Mouse (Mus musculus): Measurements from ENCODE around the gene Ccr9. TPM values are rescaled to one million over a fixed set of nuclear protein-coding genes. Genes with fewer than 3 reads are reported as not detected.
"Not testable (repeated sequence)": the region's sequence is repeated elsewhere in the genome, so short reads cannot be mapped to it uniquely, and the experiment has no call there.

Ccr9 gene
- polyA plus RNA-seq, 1 experiment from 2014 or later, result 0.16 TPM

GRCm38 (mm10) chr9:123716301-123716700, 38.1 kb downstream of the Ccr9 start:
- no peaks in the 10 kb centered on the region for H3K9me3 ChIP-seq (replicated peaks)
- no peak overlapping the region for H3K27ac ChIP-seq (replicated peaks)
- H3K27me3 ChIP-seq, result peaks cover 6% of the 10 kb centered on the region; the same call in 1 of the 2 replicates
- ATAC-seq (ENCODE audit: insufficient read depth), result no peak
- H3K36me3 ChIP-seq (replicated peaks), result peaks cover 3% of the 10 kb centered on the region; the same call in 1 of the 2 replicates
- peak overlapping the region; percentile 89 for H3K4me2 ChIP-seq
- 57% methylated on average over 3 of the region's 3 CpGs for WGBS (ENCODE audit: insufficient replicate concordance)
- H3K4me3 ChIP-seq (replicated peaks), result peak overlapping the region; percentile 89; the same call in 1 of the 2 replicates
- H3K4me1 ChIP-seq (replicated peaks), result peaks cover 12% of the 10 kb centered on the region
- no peak overlapping the region; the same call in 1 of the 2 replicates for H3K9ac ChIP-seq

GRCm38 (mm10) chr9:123717186-123718008, 39.2 kb downstream of the Ccr9 start, which contains the start of gene Lztfl1:
Gene Lztfl1, minus strand, starts transcription at chr9:123717697.
- Histone ChIP-seq H3K36me3 (replicated peaks) (no peaks in the 10 kb centered on the region), H3K9me3 (replicated peaks) (no peaks in the 10 kb centered on the region), H3K9ac (peak within 1 kb of the TSS; percentile 78), H3K27ac (replicated peaks) (peak within 1 kb of the TSS; percentile 86), H3K4me3 (replicated peaks) (peak within 1 kb of the TSS; percentile 89), H3K27me3 (peaks cover 9% of the 10 kb centered on the region; the same call in 1 of the 2 replicates), H3K4me1 (replicated peaks) (peaks cover 12% of the 10 kb centered on the region), H3K4me2 (peak within 1 kb of the TSS; percentile 89)
- WGBS (ENCODE audit: insufficient replicate concordance), result under 1% methylated on average over 54 of the region's 55 CpGs
- peak; percentile 99 for ATAC-seq (ENCODE audit: insufficient read depth)

- peaks cover 16% of the 10 kb centered on the region; the same call in 1 of the 2 replicates for H3K27me3 ChIP-seq
- H3K27ac ChIP-seq (replicated peaks), result no peak overlapping the region
- no peaks in the 10 kb centered on the region for H3K36me3 ChIP-seq (replicated peaks)
- H3K9ac ChIP-seq, result no peak overlapping the region
- no peak overlapping the region for H3K4me3 ChIP-seq (replicated peaks)
- H3K9me3 ChIP-seq (replicated peaks), result no peaks in the 10 kb centered on the region
- no peak for ATAC-seq (ENCODE audit: insufficient read depth)
- H3K4me1 ChIP-seq (replicated peaks), result peaks cover 2% of the 10 kb centered on the region
- WGBS (ENCODE audit: insufficient replicate concordance), result 46% methylated on average over 2 of the region's 2 CpGs
- no peak overlapping the region for H3K4me2 ChIP-seq
These were observed 44.7 kb downstream of the Ccr9 start for GRCm38 (mm10) chr9:123722737-123723493.

GRCm38 (mm10) chr9:123731271-123731670, 53.0 kb downstream of the Ccr9 start:
- H3K27ac ChIP-seq (replicated peaks), result no peak overlapping the region
- WGBS (ENCODE audit: insufficient replicate concordance), result 55% methylated on average over 3 of the region's 3 CpGs

GRCm38 (mm10) chr9:123734133-123734532, 55.9 kb downstream of the Ccr9 start:
- Histone ChIP-seq H3K27ac (replicated peaks) (no peak overlapping the region), H3K27me3 (no peaks in the 10 kb centered on the region), H3K4me3 (replicated peaks) (no peak overlapping the region), H3K36me3 (replicated peaks) (no peaks in the 10 kb centered on the region), H3K9me3 (replicated peaks) (no peaks in the 10 kb centered on the region), H3K4me1 (replicated peaks) (no peaks in the 10 kb centered on the region), H3K4me2 (no peak overlapping the region), H3K9ac (no peak overlapping the region)
- 54% methylated on average over 3 of the region's 3 CpGs for WGBS (ENCODE audit: insufficient replicate concordance)
- no peak for ATAC-seq (ENCODE audit: insufficient read depth)

More at GRCm38 (mm10) chr9:123731271-123731670, 53.0 kb downstream of the Ccr9 start:
- Histone ChIP-seq H3K4me2 (no peak overlapping the region), H3K36me3 (replicated peaks) (no peaks in the 10 kb centered on the region), H3K4me1 (replicated peaks) (no peaks in the 10 kb centered on the region), H3K27me3 (0 out of 2 replicates have a peak, but pooled peaks cover 4% of the 10 kb centered on the region), H3K9me3 (replicated peaks) (no peaks in the 10 kb centered on the region), H3K9ac (no peak overlapping the region), H3K4me3 (replicated peaks) (no peak overlapping the region)
- no peak for ATAC-seq (ENCODE audit: insufficient read depth)

- no peak overlapping the region for H3K27ac ChIP-seq (replicated peaks)
- H3K4me3 ChIP-seq (replicated peaks), result no peak overlapping the region
- H3K4me1 ChIP-seq (replicated peaks), result no peaks in the 10 kb centered on the region
- H3K4me2 ChIP-seq, result no peak overlapping the region
- H3K9me3 ChIP-seq (replicated peaks), result no peaks in the 10 kb centered on the region
- WGBS (ENCODE audit: insufficient replicate concordance), result 72% methylated on average over 4 of the region's 4 CpGs
- H3K36me3 ChIP-seq (replicated peaks), result no peaks in the 10 kb centered on the region
- no peak overlapping the region for H3K9ac ChIP-seq
- no peak for ATAC-seq (ENCODE audit: insufficient read depth)
- H3K27me3 ChIP-seq, result no peaks in the 10 kb centered on the region
These were observed 62.6 kb downstream of the Ccr9 start for GRCm38 (mm10) chr9:123740799-123741198.

GRCm38 (mm10) chr9:123749687-123750086, 71.4 kb downstream of the Ccr9 start:
- H3K27me3 ChIP-seq; H3K27ac ChIP-seq (replicated peaks); H3K36me3 ChIP-seq (replicated peaks); H3K4me3 ChIP-seq (replicated peaks); H3K9me3 ChIP-seq (replicated peaks); H3K4me1 ChIP-seq (replicated peaks); H3K9ac ChIP-seq; H3K4me2 ChIP-seq; ATAC-seq (ENCODE audit: insufficient read depth): not testable (repeated sequence)
- 75% methylated on average over 8 of the region's 8 CpGs for WGBS (ENCODE audit: insufficient replicate concordance)

- no peak overlapping the region for H3K27ac ChIP-seq (replicated peaks)
- WGBS (ENCODE audit: insufficient replicate concordance), result 53% methylated on average over 4 of the region's 4 CpGs
- no peaks in the 10 kb centered on the region for H3K27me3 ChIP-seq
- no peak overlapping the region for H3K9ac ChIP-seq
- no peaks in the 10 kb centered on the region for H3K4me1 ChIP-seq (replicated peaks)
- no peaks in the 10 kb centered on the region for H3K9me3 ChIP-seq (replicated peaks)
- H3K4me2 ChIP-seq, result no peak overlapping the region
- no peaks in the 10 kb centered on the region for H3K36me3 ChIP-seq (replicated peaks)
- no peak overlapping the region for H3K4me3 ChIP-seq (replicated peaks)
- no peak for ATAC-seq (ENCODE audit: insufficient read depth)
These were observed 76.1 kb downstream of the Ccr9 start for GRCm38 (mm10) chr9:123754333-123754732.

- Histone ChIP-seq H3K9me3 (replicated peaks) (no peaks in the 10 kb centered on the region), H3K9ac (no peak overlapping the region), H3K4me1 (replicated peaks) (no peaks in the 10 kb centered on the region), H3K27me3 (no peaks in the 10 kb centered on the region), H3K4me2 (no peak overlapping the region), H3K4me3 (replicated peaks) (no peak overlapping the region), H3K36me3 (replicated peaks) (no peaks in the 10 kb centered on the region), H3K27ac (replicated peaks) (no peak overlapping the region)
- ATAC-seq (ENCODE audit: insufficient read depth), result no peak
- 23% methylated on average over 3 of the region's 3 CpGs for WGBS (ENCODE audit: insufficient replicate concordance)
These were observed 78.5 kb downstream of the Ccr9 start for GRCm38 (mm10) chr9:123756752-123757151.

GRCm38 (mm10) chr9:123757326-123757725, 79.1 kb downstream of the Ccr9 start:
- Histone ChIP-seq H3K4me1 (replicated peaks) (no peaks in the 10 kb centered on the region), H3K9ac (no peak overlapping the region), H3K4me3 (replicated peaks) (no peak overlapping the region), H3K4me2 (no peak overlapping the region), H3K27me3 (no peaks in the 10 kb centered on the region), H3K27ac (replicated peaks) (no peak overlapping the region), H3K36me3 (replicated peaks) (no peaks in the 10 kb centered on the region), H3K9me3 (replicated peaks) (no peaks in the 10 kb centered on the region)
- no peak for ATAC-seq (ENCODE audit: insufficient read depth)
- WGBS (ENCODE audit: insufficient replicate concordance), result 43% methylated on average over 2 of the region's 2 CpGs

GRCm38 (mm10) chr9:123758156-123758555, 79.9 kb downstream of the Ccr9 start:
- Histone ChIP-seq H3K4me2 (no peak overlapping the region), H3K4me1 (replicated peaks) (no peaks in the 10 kb centered on the region), H3K27ac (replicated peaks) (no peak overlapping the region), H3K9ac (no peak overlapping the region), H3K4me3 (replicated peaks) (no peak overlapping the region), H3K9me3 (replicated peaks) (no peaks in the 10 kb centered on the region), H3K27me3 (no peaks in the 10 kb centered on the region), H3K36me3 (replicated peaks) (no peaks in the 10 kb centered on the region)
- 58% methylated on average over 1 of the region's 1 CpGs for WGBS (ENCODE audit: insufficient replicate concordance)
- ATAC-seq (ENCODE audit: insufficient read depth), result no peak
